Mouse (Mus musculus) cortical plate, adult 2 months (tissue): ENCODE data around the gene Hdgfl3.

Experiments used
- CTCF ChIP-seq: fragments of 200-500 bp; IDR thresholded peaks from 2 replicates; pipeline ENCODE4 v1.5.1; 2011; ENCODE audit warnings: mild to moderate bottlenecking, control low read depth, low read length; ENCODE audit not compliant: insufficient read depth; ENCODE audit errors: extremely low read depth
- POLR2A ChIP-seq: fragments of 200-500 bp; IDR thresholded peaks from 2 replicates; pipeline ENCODE4 v1.6.1; 2011; ENCODE audit warnings: mild to moderate bottlenecking, low read length, control low read depth; ENCODE audit not compliant: insufficient read depth; ENCODE audit errors: extremely low read depth

- TF ChIP-seq CTCF = no peak
- TF ChIP-seq POLR2A = no peak
Measured at GRCm38 (mm10) chr7:81881600-81881999, 52.7 kb downstream of the Hdgfl3 start.
